Comparison of ENCODE assay signal across 17 mouse cellular contexts in the genomic region with DNA sequence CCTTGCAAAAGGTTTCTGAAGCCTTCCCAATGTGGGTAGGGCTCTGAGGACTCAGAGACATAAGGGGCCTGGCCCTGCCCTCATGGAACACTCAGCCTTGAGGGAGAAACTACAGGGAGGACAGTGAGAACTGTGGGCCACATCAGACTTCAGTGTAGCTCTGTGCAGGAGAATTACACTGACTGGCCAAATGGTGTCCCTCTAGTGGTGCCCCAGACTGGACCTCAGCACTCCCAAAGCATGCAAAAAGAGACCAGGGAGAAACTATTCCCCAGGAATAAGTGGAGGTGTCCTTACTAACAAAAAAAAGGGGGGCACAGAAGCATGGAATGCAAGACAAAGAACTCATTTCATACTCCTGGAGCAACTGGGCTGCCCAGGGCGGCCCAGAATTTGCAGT. TPM values are rescaled to one million over a fixed set of nuclear protein-coding genes. Genes with fewer than 3 reads are reported as not detected.
A peak's percentile ranks its signal among the peaks of the same experiment; 100 is the strongest.
DNase-seq lines count a peak whose midpoint lies in the region; ATAC-seq and TF ChIP-seq lines count a peak whose summit lies in the region.
"Had no signal": no experiment of that assay in that cellular context is flagged by ENCODE, and none has a peak within 500 bp of the region (broad histone marks: within the 10 kb centered on the region; RNA-seq: fewer than 3 reads in every experiment).

No protein-coding gene starts in this region.

- TF ChIP-seq CTCF in lung, embryonic 14.5 days (IDR thresholded peaks at IDR 0.05; ENCODE audit: low read depth): peak; percentile 46
- TF ChIP-seq CTCF in stomach, postnatal 0 days (IDR thresholded peaks at IDR 0.05; ENCODE audit: low read depth): peak; percentile 26; the same call in 1 of the 2 replicates

- DNase-seq in embryo, embryonic 11 days: peak; percentile 17
- DNase-seq in embryo, embryonic 9.5 days (ENCODE audit: extremely low spot score): no peak
- DNase-seq in lung, embryonic 14.5 days: peak; percentile 40
- DNase-seq in lung, postnatal 10 days: no peak
- DNase-seq in limb, embryonic 10.5 days (ENCODE audit: low spot score): no peak
- no peak for DNase-seq in stomach, postnatal 0 days (ENCODE audit: low spot score)
- no peak for DNase-seq in thymus, postnatal 14 days
- no peak for DNase-seq in testis, postnatal 14 days (ENCODE audit: low spot score)
- DNase-seq: adrenal gland, adult 2 months; cerebellum, adult 11-12 months; heart, postnatal 36 days; lung, postnatal 14 days; spleen, adult 18-20 months; thymus, postnatal 25 days had no signal

- H3K9ac ChIP-seq in lung, embryonic 14.5 days: no peak overlapping the region
- no peak overlapping the region for H3K9ac ChIP-seq in stomach, postnatal 0 days (ENCODE audit: low read length)
- H3K9ac ChIP-seq: heart, embryonic 12.5 days; liver, embryonic 14.5 days had no signal

- ATAC-seq in lung, embryonic 14.5 days (ENCODE audit: insufficient read depth): no peak
- no peak for ATAC-seq in stomach, postnatal 0 days (ENCODE audit: low FRiP score, low TSS enrichment)
- ATAC-seq: intestine, embryonic 16.5 days had no signal

- H3K4me1 ChIP-seq in lung, embryonic 14.5 days (ENCODE audit: insufficient read depth): peaks cover 14% of the 10 kb centered on the region; the same call in 1 of the 2 replicates
- peaks cover 43% of the 10 kb centered on the region for H3K4me1 ChIP-seq in limb, embryonic 10.5 days
- H3K4me1 ChIP-seq in stomach, postnatal 0 days (replicated peaks; ENCODE audit: control insufficient read depth, insufficient read depth): no peaks in the 10 kb centered on the region

- no peak overlapping the region for H3K4me3 ChIP-seq in lung, embryonic 14.5 days (ENCODE audit: low read depth, low read length)
- H3K4me3 ChIP-seq in limb, embryonic 10.5 days: no peak overlapping the region
- H3K4me3 ChIP-seq in stomach, postnatal 0 days (ENCODE audit: low read depth, low read length): no peak overlapping the region
- H3K4me3 ChIP-seq: heart, embryonic 12.5 days had no signal

- 81% methylated on average over 1 of the region's 1 CpGs for WGBS in lung, embryonic 14.5 days
- 66% methylated on average over 1 of the region's 1 CpGs for WGBS in limb, embryonic 10.5 days
- 90% methylated on average over 1 of the region's 1 CpGs for WGBS in stomach, postnatal 0 days

- no peak overlapping the region for H3K4me2 ChIP-seq in lung, embryonic 14.5 days
- no peak overlapping the region for H3K4me2 ChIP-seq in stomach, postnatal 0 days (replicated peaks; ENCODE audit: low read depth)
- H3K4me2 ChIP-seq: heart, embryonic 12.5 days had no signal

- H3K27ac ChIP-seq in lung, embryonic 14.5 days (ENCODE audit: low read depth): no peak overlapping the region; the same call in 1 of the 2 replicates
- peak overlapping the region; percentile 63; the same call in 1 of the 2 replicates for H3K27ac ChIP-seq in limb, embryonic 10.5 days
- H3K27ac ChIP-seq in stomach, postnatal 0 days (replicated peaks): no peak overlapping the region
- H3K27ac ChIP-seq: liver, embryonic 14.5 days had no signal

- no peaks in the 10 kb centered on the region for H3K9me3 ChIP-seq in lung, embryonic 14.5 days (ENCODE audit: low read depth, low read length)
- H3K9me3 ChIP-seq in limb, embryonic 10.5 days (replicated peaks): no peaks in the 10 kb centered on the region
- H3K9me3 ChIP-seq in stomach, postnatal 0 days (ENCODE audit: control insufficient read depth, low read length): no peaks in the 10 kb centered on the region
- H3K9me3 ChIP-seq: heart, embryonic 12.5 days had no signal

- H3K36me3 ChIP-seq in lung, embryonic 14.5 days (ENCODE audit: insufficient read depth): no peaks in the 10 kb centered on the region
- H3K36me3 ChIP-seq in limb, embryonic 10.5 days: no peaks in the 10 kb centered on the region
- no peaks in the 10 kb centered on the region for H3K36me3 ChIP-seq in stomach, postnatal 0 days (ENCODE audit: control insufficient read depth, insufficient read depth, low read length)
- H3K36me3 ChIP-seq: heart, embryonic 12.5 days had no signal

- TF ChIP-seq EP300 in stomach, postnatal 0 days (optimal IDR thresholded peaks at IDR 0.05): no peak

- H3K27me3 ChIP-seq in lung, embryonic 14.5 days (ENCODE audit: insufficient read depth, low read length): no peaks in the 10 kb centered on the region
- no peaks in the 10 kb centered on the region for H3K27me3 ChIP-seq in limb, embryonic 10.5 days (ENCODE audit: low read depth, poor library complexity, severe bottlenecking)
- no peaks in the 10 kb centered on the region for H3K27me3 ChIP-seq in stomach, postnatal 0 days (ENCODE audit: control insufficient read depth, insufficient read depth, low read length)

RNA-seq across cellular contexts. Expression of gene Cplx2, which starts 43.1 kb away (rescaled TPM):
- 12.2 TPM in 2 replicates for polyA plus RNA-seq in lung, embryonic 14.5 days (2014; fragmentation: Nextera tagmentation; extraction: Ambion mirVana)
- 2.5 and 3.5 TPM in 2 replicates for polyA plus RNA-seq in limb, embryonic 10.5 days (2016; fragmentation: Nextera tagmentation; extraction: Ambion mirVana)
- 1.8 and 1.9 TPM in 2 replicates for polyA plus RNA-seq in stomach, postnatal 0 days (2015; fragmentation: Nextera tagmentation; extraction: Ambion mirVana)

Comparison
In these comparisons a context has a peak if more than half of its experiments do, and no peak if none do; other contexts are left out.
1. DNase-seq: peak in embryo, embryonic 11 days (single experiment) and lung, embryonic 14.5 days (single experiment); none in embryo, embryonic 9.5 days (single experiment), lung, postnatal 10 days (single experiment), limb, embryonic 10.5 days (single experiment), stomach, postnatal 0 days (single experiment), thymus, postnatal 14 days (single experiment) and testis, postnatal 14 days (single experiment).